Mouse (Mus musculus) lung, embryonic 15.5 days (tissue): ENCODE data around the gene Myh3. TPM values are rescaled to one million over a fixed set of nuclear protein-coding genes. Genes with fewer than 3 reads are reported as not detected.

Experiments used
- ATAC-seq: fragments of 200-750 bp; cut with Nextera tagmentation; 2 replicates; pipeline ENCODE4 v1.8.0; 2017; ENCODE audit warnings: moderate number of reproducible peaks, borderline replicate concordance; ENCODE audit not compliant: low FRiP score, low TSS enrichment; ENCODE audit errors: extremely low read depth
- H3K27ac ChIP-seq: fragments of 300-500 bp; sonication (generic); 2 replicates; pipeline ENCODE4 v1.5.1; 2015; ENCODE audit warnings: moderate library complexity, mild to moderate bottlenecking, inconsistent platforms
- H3K27me3 ChIP-seq: fragments of 300-500 bp; sonication (generic); 2 replicates; pipeline ENCODE4 v1.6.1; 2015; ENCODE audit warnings: inconsistent platforms
- H3K36me3 ChIP-seq: fragments of 300-500 bp; sonication (generic); 2 replicates; pipeline ENCODE4 v1.6.1; 2015; ENCODE audit warnings: inconsistent platforms
- H3K4me1 ChIP-seq: fragments of 300-500 bp; sonication (generic); 2 replicates; pipeline ENCODE4 v1.6.1; 2015; ENCODE audit warnings: inconsistent platforms
- H3K4me2 ChIP-seq: fragments of 300-500 bp; sonication (generic); 2 replicates; pipeline ENCODE4 v1.6.1; 2015; ENCODE audit warnings: inconsistent platforms, mild to moderate bottlenecking, moderate library complexity
- H3K4me3 ChIP-seq: fragments of 300-500 bp; sonication (generic); 2 replicates; pipeline ENCODE4 v1.5.1; 2015; ENCODE audit warnings: mild to moderate bottlenecking, inconsistent platforms
- H3K9ac ChIP-seq: fragments of 300-500 bp; sonication (generic); 2 replicates; pipeline ENCODE4 v1.6.1; 2015; ENCODE audit warnings: inconsistent platforms
- H3K9me3 ChIP-seq: fragments of 300-500 bp; sonication (generic); 2 replicates; pipeline ENCODE4 v1.6.1; 2016; ENCODE audit warnings: inconsistent platforms
- WGBS: fragments of 180-500 bp; shearing (Covaris S2); methylation state at CpG from one replicate; pipeline ENCODE4 v1.1.7; 2015; 5-methylcytosine and 5-hydroxymethylcytosine counted together
- polyA plus RNA-seq: library from polyadenylated mRNA; unstranded; fragments of >200 nt; fragmentation: Nextera tagmentation; extraction: Ambion mirVana; gene quantifications from 2 replicates; pipeline ENCODE4 v1.2.1, GENCODE M21; 2015

Myh3 gene
- polyA plus RNA-seq, 1 experiment from 2014 or later = 0.59 TPM

GRCm38 (mm10) chr11:67134654-67135053, 56.6 kb downstream of the Myh3 start:
- no peak overlapping the region for H3K4me3 ChIP-seq
- no peaks in the 10 kb centered on the region for H3K36me3 ChIP-seq
- H3K9ac ChIP-seq = no peak overlapping the region
- no peaks in the 10 kb centered on the region for H3K27me3 ChIP-seq
- H3K27ac ChIP-seq = no peak overlapping the region
- H3K4me1 ChIP-seq = no peaks in the 10 kb centered on the region
- 72% methylated on average over 6 of the region's 6 CpGs for WGBS
- H3K9me3 ChIP-seq = no peaks in the 10 kb centered on the region
- no peak overlapping the region for H3K4me2 ChIP-seq
- no peak for ATAC-seq

- Histone ChIP-seq H3K27me3 (no peaks in the 10 kb centered on the region), H3K4me3 (no peak overlapping the region), H3K9ac (no peak overlapping the region), H3K36me3 (no peaks in the 10 kb centered on the region), H3K27ac (no peak overlapping the region), H3K4me2 (no peak overlapping the region), H3K4me1 (no peaks in the 10 kb centered on the region), H3K9me3 (no peaks in the 10 kb centered on the region)
- WGBS = 84% methylated on average over 2 of the region's 2 CpGs
- ATAC-seq = no peak
Observed at GRCm38 (mm10) chr11:67135532-67135931, 57.4 kb downstream of the Myh3 start.

- H3K36me3 ChIP-seq = no peaks in the 10 kb centered on the region
- H3K4me2 ChIP-seq = no peak overlapping the region
- H3K9ac ChIP-seq = no peak overlapping the region
- H3K4me1 ChIP-seq = no peaks in the 10 kb centered on the region
- no peaks in the 10 kb centered on the region for H3K9me3 ChIP-seq
- H3K27me3 ChIP-seq = no peaks in the 10 kb centered on the region
- no peak overlapping the region for H3K27ac ChIP-seq
- H3K4me3 ChIP-seq = no peak overlapping the region
- no peak for ATAC-seq
- WGBS = 43% methylated on average over 8 of the region's 8 CpGs
Observed at GRCm38 (mm10) chr11:67139556-67139955, 61.5 kb downstream of the Myh3 start.

- ATAC-seq = no peak
- 33% methylated on average over 5 of the region's 5 CpGs for WGBS
- Histone ChIP-seq H3K4me2 (no peak overlapping the region), H3K9ac (no peak overlapping the region), H3K4me3 (no peak overlapping the region), H3K4me1 (no peaks in the 10 kb centered on the region), H3K27ac (no peak overlapping the region), H3K36me3 (no peaks in the 10 kb centered on the region), H3K27me3 (no peaks in the 10 kb centered on the region), H3K9me3 (no peaks in the 10 kb centered on the region)
Observed at GRCm38 (mm10) chr11:67140175-67140574, 62.1 kb downstream of the Myh3 start.

GRCm38 (mm10) chr11:67141031-67141430, 62.9 kb downstream of the Myh3 start:
- H3K9ac ChIP-seq = no peak overlapping the region
- no peaks in the 10 kb centered on the region for H3K4me1 ChIP-seq
- no peak overlapping the region for H3K4me2 ChIP-seq
- H3K9me3 ChIP-seq = no peaks in the 10 kb centered on the region
- no peak for ATAC-seq
- H3K36me3 ChIP-seq = no peaks in the 10 kb centered on the region
- no peaks in the 10 kb centered on the region for H3K27me3 ChIP-seq
- 49% methylated on average over 6 of the region's 6 CpGs for WGBS
- no peak overlapping the region for H3K4me3 ChIP-seq
- no peak overlapping the region for H3K27ac ChIP-seq

- Histone ChIP-seq H3K27ac (no peak overlapping the region), H3K27me3 (no peaks in the 10 kb centered on the region), H3K36me3 (no peaks in the 10 kb centered on the region), H3K9ac (no peak overlapping the region), H3K4me3 (no peak overlapping the region), H3K9me3 (no peaks in the 10 kb centered on the region), H3K4me2 (no peak overlapping the region), H3K4me1 (no peaks in the 10 kb centered on the region)
- WGBS = 42% methylated on average over 4 of the region's 4 CpGs
- ATAC-seq = no peak
Observed at GRCm38 (mm10) chr11:67142047-67142446, 63.9 kb downstream of the Myh3 start.

- Histone ChIP-seq H3K27ac (no peak overlapping the region), H3K4me3 (no peak overlapping the region), H3K4me1 (no peaks in the 10 kb centered on the region), H3K36me3 (no peaks in the 10 kb centered on the region), H3K9me3 (no peaks in the 10 kb centered on the region), H3K4me2 (no peak overlapping the region), H3K9ac (no peak overlapping the region), H3K27me3 (no peaks in the 10 kb centered on the region)
- ATAC-seq = no peak
- 77% methylated on average over 5 of the region's 5 CpGs for WGBS
Observed at GRCm38 (mm10) chr11:67143065-67143464, 65.0 kb downstream of the Myh3 start.

- Histone ChIP-seq H3K9ac (no peak overlapping the region), H3K27ac (no peak overlapping the region), H3K36me3 (no peaks in the 10 kb centered on the region), H3K9me3 (no peaks in the 10 kb centered on the region), H3K27me3 (no peaks in the 10 kb centered on the region), H3K4me2 (no peak overlapping the region), H3K4me1 (no peaks in the 10 kb centered on the region), H3K4me3 (no peak overlapping the region)
- ATAC-seq = no peak
- 84% methylated on average over 4 of the region's 4 CpGs for WGBS
Observed at GRCm38 (mm10) chr11:67143863-67144498, 65.9 kb downstream of the Myh3 start.

GRCm38 (mm10) chr11:67144559-67145265, 66.6 kb downstream of the Myh3 start:
- Histone ChIP-seq H3K9ac (no peak overlapping the region), H3K4me3 (no peak overlapping the region), H3K4me1 (no peaks in the 10 kb centered on the region), H3K27ac (no peak overlapping the region), H3K27me3 (no peaks in the 10 kb centered on the region), H3K9me3 (no peaks in the 10 kb centered on the region), H3K4me2 (no peak overlapping the region), H3K36me3 (no peaks in the 10 kb centered on the region)
- whole genome bisulfite sequencing = 62% methylated on average over 6 of the region's 6 CpGs
- no peak for ATAC-seq

GRCm38 (mm10) chr11:67145482-67146408, 67.6 kb downstream of the Myh3 start:
- H3K27ac ChIP-seq = no peak overlapping the region
- H3K4me2 ChIP-seq = no peak overlapping the region
- 75% methylated on average over 5 of the region's 5 CpGs for WGBS
- H3K9me3 ChIP-seq = no peaks in the 10 kb centered on the region
- H3K27me3 ChIP-seq = no peaks in the 10 kb centered on the region
- ATAC-seq = no peak
- no peak overlapping the region for H3K9ac ChIP-seq
- no peaks in the 10 kb centered on the region for H3K4me1 ChIP-seq
- no peaks in the 10 kb centered on the region for H3K36me3 ChIP-seq
- no peak overlapping the region for H3K4me3 ChIP-seq

GRCm38 (mm10) chr11:67146409-67147282, 68.5 kb downstream of the Myh3 start:
- H3K9me3 ChIP-seq = no peaks in the 10 kb centered on the region
- H3K27me3 ChIP-seq = no peaks in the 10 kb centered on the region
- H3K27ac ChIP-seq = no peak overlapping the region
- H3K4me1 ChIP-seq = no peaks in the 10 kb centered on the region
- H3K4me2 ChIP-seq = no peak overlapping the region
- no peak overlapping the region for H3K9ac ChIP-seq
- H3K4me3 ChIP-seq = no peak overlapping the region
- ATAC-seq = no peak
- WGBS = 84% methylated on average over 4 of the region's 4 CpGs
- no peaks in the 10 kb centered on the region for H3K36me3 ChIP-seq
